Mouse (Mus musculus) heart, postnatal 14 days (tissue): Measurements from ENCODE around the gene Il15. TPM values are rescaled to one million over a fixed set of nuclear protein-coding genes. Genes with fewer than 3 reads are reported as not detected.

Experiments
- DNase-seq, 2 experiments: peaks; one replicate each; pipeline ENCODE4 v3.0.0; 2021 to 2022
- intact Hi-C: fragments of 180-260 bp; cut with DNase I; formaldehyde crosslinking; loops from one replicate; pipeline ENCODE4 v1.15.1; 2025
- total RNA-seq, 2 experiments: library from RNA; stranded (reverse); gene quantifications; 2 replicates each; pipeline ENCODE4 v1.2.3; 2021

Gene Il15
- total RNA-seq, 2 experiments from 2014 or later, result 18.5 to 22.2 TPM

GRCm38 (mm10) chr8:82370657-82371056 is 32.4 kb downstream of the Il15 start:
- intact Hi-C loops, result no loop called here
- DNase-seq, result no peak

GRCm38 (mm10) chr8:82361061-82361460 is 42.0 kb downstream of the Il15 start:
- no peak for DNase-seq
- intact Hi-C loops, result no loop called here

- intact Hi-C loops, result no loop called here
Observed at GRCm38 (mm10) chr8:82356091-82356490, 46.9 kb downstream of the Il15 start.

GRCm38 (mm10) chr8:82351268-82351943 is 51.6 kb downstream of the Il15 start:
- DNase-seq, result peak in 1 of 2 experiments; percentile 6
- intact Hi-C loops, result loop anchor here (2.0 to 5.0 kb wide), 2 partner anchors 336 to 393 kb away; no protein-coding TSS in a partner anchor

More at GRCm38 (mm10) chr8:82356091-82356490, 46.9 kb downstream of the Il15 start:
- no peak for DNase-seq

GRCm38 (mm10) chr8:82349299-82349698 is 53.7 kb downstream of the Il15 start:
- no peak for DNase-seq
- intact Hi-C loops, result no loop called here

- intact Hi-C loops, result no loop called here
- no peak for DNase-seq
Observed at GRCm38 (mm10) chr8:82346485-82346884, 56.5 kb downstream of the Il15 start.

GRCm38 (mm10) chr8:82331675-82332234 is 71.3 kb downstream of the Il15 start:
- intact Hi-C loops, result no loop called here
- no peak for DNase-seq

GRCm38 (mm10) chr8:82327986-82328652 is 74.9 kb downstream of the Il15 start:
- DNase-seq, result no peak
- intact Hi-C loops, result no loop called here

GRCm38 (mm10) chr8:82326061-82326460 is 77.0 kb downstream of the Il15 start:
- intact Hi-C loops, result no loop called here
- no peak for DNase-seq

GRCm38 (mm10) chr8:82325586-82325985 is 77.4 kb downstream of the Il15 start:
- intact Hi-C loops, result no loop called here
- no peak for DNase-seq

- intact Hi-C loops, result no loop called here
- DNase-seq, result no peak
Observed at GRCm38 (mm10) chr8:82317446-82317845, 85.6 kb downstream of the Il15 start.

- DNase-seq, result no peak
- intact Hi-C loops, result no loop called here
Observed at GRCm38 (mm10) chr8:82306424-82306823, 96.6 kb downstream of the Il15 start.

- intact Hi-C loops, result no loop called here
Observed at GRCm38 (mm10) chr8:82296256-82296655, 106.8 kb downstream of the Il15 start.

GRCm38 (mm10) chr8:82291659-82292058 is 111.4 kb downstream of the Il15 start:
- no peak for DNase-seq
- intact Hi-C loops, result no loop called here

More at GRCm38 (mm10) chr8:82296256-82296655, 106.8 kb downstream of the Il15 start:
- no peak for DNase-seq

- intact Hi-C loops, result no loop called here
- no peak for DNase-seq
Observed at GRCm38 (mm10) chr8:82285866-82286265, 117.2 kb downstream of the Il15 start.

GRCm38 (mm10) chr8:82281995-82282394 is 121.0 kb downstream of the Il15 start:
- intact Hi-C loops, result no loop called here
- no peak for DNase-seq
